ENCODE assay signal across 8 mouse cellular contexts in the genomic region with DNA sequence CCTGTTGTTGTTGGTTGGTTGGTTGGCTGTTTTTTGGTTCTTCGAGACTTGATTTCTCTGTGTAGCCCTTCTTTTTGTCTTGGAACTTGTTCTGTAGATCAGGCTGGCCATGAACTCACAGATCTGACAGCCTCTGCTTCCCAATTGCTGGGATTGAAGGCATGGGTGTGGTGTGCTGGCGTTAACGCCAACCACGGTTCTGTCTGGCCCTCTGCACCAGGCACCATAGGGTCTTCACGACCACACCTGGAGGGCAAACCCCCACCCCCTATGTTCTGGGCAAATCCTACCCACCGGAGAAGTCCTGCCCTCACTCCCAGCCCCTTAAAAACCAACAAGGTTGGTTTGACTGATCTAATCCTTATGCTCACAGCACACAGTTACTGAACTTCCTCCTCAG. TPM values are rescaled to one million over a fixed set of nuclear protein-coding genes. Genes with fewer than 3 reads are reported as not detected.
DNase-seq lines count a peak whose midpoint lies in the region; ATAC-seq lines count a peak whose summit lies in the region.

No protein-coding gene starts in this region.

- H3K27me3 ChIP-seq in heart, embryonic 15.5 days, result no peaks in the 10 kb centered on the region
- no peaks in the 10 kb centered on the region for H3K27me3 ChIP-seq in embryonic facial prominence, embryonic 13.5 days
- H3K27me3 ChIP-seq in intestine, embryonic 15.5 days (replicated peaks), result no peaks in the 10 kb centered on the region
- no peaks in the 10 kb centered on the region for H3K27me3 ChIP-seq in midbrain, embryonic 16.5 days (ENCODE audit: control insufficient read depth, insufficient read depth, low read depth, low read length)

- H3K4me2 ChIP-seq in heart, embryonic 15.5 days, result peak overlapping the region; percentile 97
- peak overlapping the region; percentile 92 for H3K4me2 ChIP-seq in embryonic facial prominence, embryonic 13.5 days
- peak overlapping the region; percentile 90 for H3K4me2 ChIP-seq in intestine, embryonic 15.5 days (replicated peaks)
- peak overlapping the region; percentile 91 for H3K4me2 ChIP-seq in midbrain, embryonic 16.5 days (ENCODE audit: low read length)

- ATAC-seq in heart, embryonic 15.5 days (replicated peaks; ENCODE audit: insufficient number of reproducible peaks, insufficient read depth, low FRiP score, low read depth), result no peak
- ATAC-seq in embryonic facial prominence, embryonic 13.5 days (ENCODE audit: insufficient number of reproducible peaks, insufficient read depth, low FRiP score, low TSS enrichment, low read depth), result no peak
- peak; percentile 25 for ATAC-seq in intestine, embryonic 15.5 days
- peak; percentile 30; the same call in 1 of the 2 replicates for ATAC-seq in midbrain, embryonic 16.5 days

- no peak for DNase-seq in heart, adult 9 months (ENCODE audit: low spot score in 2 of 2)
- DNase-seq in cerebellum, adult 11 months, result no peak
- DNase-seq in urinary bladder, postnatal 4 days (ENCODE audit: low spot score in 2 of 2), result no peak
- no peak for DNase-seq in urinary bladder, postnatal 36 days (ENCODE audit: low spot score in 2 of 2)

- 65% methylated on average over 6 of the region's 6 CpGs for WGBS in heart, embryonic 15.5 days
- WGBS in embryonic facial prominence, embryonic 13.5 days, result 58% methylated on average over 6 of the region's 6 CpGs
- 63% methylated on average over 6 of the region's 6 CpGs for WGBS in intestine, embryonic 15.5 days
- WGBS in midbrain, embryonic 16.5 days, result 72% methylated on average over 6 of the region's 6 CpGs

- H3K36me3 ChIP-seq in heart, embryonic 15.5 days, result 0 out of 2 replicates have a peak, but pooled peaks cover 17% of the 10 kb centered on the region
- peaks cover 23% of the 10 kb centered on the region for H3K36me3 ChIP-seq in embryonic facial prominence, embryonic 13.5 days
- peaks cover 10% of the 10 kb centered on the region for H3K36me3 ChIP-seq in intestine, embryonic 15.5 days
- H3K36me3 ChIP-seq in midbrain, embryonic 16.5 days (ENCODE audit: control insufficient read depth, insufficient read depth, low read length), result 0 out of 2 replicates have a peak, but pooled peaks cover 3% of the 10 kb centered on the region

- peak overlapping the region; percentile 66 for H3K4me3 ChIP-seq in heart, embryonic 15.5 days
- peak overlapping the region; percentile 62 for H3K4me3 ChIP-seq in embryonic facial prominence, embryonic 13.5 days
- peak overlapping the region; percentile 56; the same call in 1 of the 2 replicates for H3K4me3 ChIP-seq in intestine, embryonic 15.5 days (replicated peaks)
- H3K4me3 ChIP-seq in midbrain, embryonic 16.5 days (ENCODE audit: low read depth, low read length), result peak overlapping the region; percentile 42; the same call in 1 of the 2 replicates

- no peaks in the 10 kb centered on the region for H3K9me3 ChIP-seq in heart, embryonic 15.5 days (replicated peaks)
- H3K9me3 ChIP-seq in embryonic facial prominence, embryonic 13.5 days, result no peaks in the 10 kb centered on the region
- no peaks in the 10 kb centered on the region for H3K9me3 ChIP-seq in intestine, embryonic 15.5 days
- no peaks in the 10 kb centered on the region for H3K9me3 ChIP-seq in midbrain, embryonic 16.5 days (replicated peaks; ENCODE audit: control insufficient read depth, low read length, poor library complexity, severe bottlenecking)

- peak overlapping the region; percentile 69; the same call in 1 of the 2 replicates for H3K9ac ChIP-seq in heart, embryonic 15.5 days
- H3K9ac ChIP-seq in embryonic facial prominence, embryonic 13.5 days, result peak overlapping the region; percentile 74; the same call in 1 of the 2 replicates
- peak overlapping the region; percentile 61 for H3K9ac ChIP-seq in intestine, embryonic 15.5 days
- no peak overlapping the region; the same call in 1 of the 2 replicates for H3K9ac ChIP-seq in midbrain, embryonic 16.5 days (ENCODE audit: low read depth, low read length)

- H3K27ac ChIP-seq in heart, embryonic 15.5 days, result peak overlapping the region; percentile 20; the same call in 1 of the 2 replicates
- H3K27ac ChIP-seq in embryonic facial prominence, embryonic 13.5 days, result peak overlapping the region; percentile 88
- peak overlapping the region; percentile 81; the same call in 1 of the 2 replicates for H3K27ac ChIP-seq in intestine, embryonic 15.5 days
- no peak overlapping the region for H3K27ac ChIP-seq in midbrain, embryonic 16.5 days (ENCODE audit: low read length)

- peaks cover 12% of the 10 kb centered on the region for H3K4me1 ChIP-seq in heart, embryonic 15.5 days (replicated peaks)
- peaks cover 16% of the 10 kb centered on the region for H3K4me1 ChIP-seq in embryonic facial prominence, embryonic 13.5 days
- peaks cover 16% of the 10 kb centered on the region for H3K4me1 ChIP-seq in intestine, embryonic 15.5 days (replicated peaks)
- peaks cover 9% of the 10 kb centered on the region for H3K4me1 ChIP-seq in midbrain, embryonic 16.5 days (ENCODE audit: control insufficient read depth, insufficient read depth, low read length)

RNA-seq across cellular contexts. Expression of a gene that starts 0.5 kb away (rescaled TPM):
- 11.0 and 11.1 TPM in 2 replicates for polyA plus RNA-seq in heart, embryonic 15.5 days (2015; fragmentation: Nextera tagmentation; extraction: Ambion mirVana)
- polyA plus RNA-seq in embryonic facial prominence, embryonic 13.5 days (2015; fragmentation: Nextera tagmentation; extraction: Ambion mirVana), result 7.6 and 11.4 TPM in 2 replicates
- polyA plus RNA-seq in intestine, embryonic 15.5 days (2015; fragmentation: Nextera tagmentation; extraction: Ambion mirVana), result 10.6 and 11.1 TPM in 2 replicates
- 1.5 and 2.1 TPM in 2 replicates for polyA plus RNA-seq in midbrain, embryonic 16.5 days (2015; fragmentation: Nextera tagmentation; extraction: Ambion mirVana)

RNA-seq across cellular contexts. Expression of a gene that starts 16.5 kb away (rescaled TPM):
- polyA plus RNA-seq in heart, embryonic 15.5 days (2015; fragmentation: Nextera tagmentation; extraction: Ambion mirVana), result 25.8 and 31.3 TPM in 2 replicates
- 24.0 and 25.3 TPM in 2 replicates for polyA plus RNA-seq in embryonic facial prominence, embryonic 13.5 days (2015; fragmentation: Nextera tagmentation; extraction: Ambion mirVana)
- 59.8 and 70.4 TPM in 2 replicates for polyA plus RNA-seq in intestine, embryonic 15.5 days (2015; fragmentation: Nextera tagmentation; extraction: Ambion mirVana)
- 21.1 and 26.9 TPM in 2 replicates for polyA plus RNA-seq in midbrain, embryonic 16.5 days (2015; fragmentation: Nextera tagmentation; extraction: Ambion mirVana)

RNA-seq across cellular contexts. Expression of a gene that starts 19.8 kb away (rescaled TPM):
- 194 and 206 TPM in 2 replicates for polyA plus RNA-seq in heart, embryonic 15.5 days (2015; fragmentation: Nextera tagmentation; extraction: Ambion mirVana)
- polyA plus RNA-seq in embryonic facial prominence, embryonic 13.5 days (2015; fragmentation: Nextera tagmentation; extraction: Ambion mirVana), result 538 and 545 TPM in 2 replicates
- polyA plus RNA-seq in intestine, embryonic 15.5 days (2015; fragmentation: Nextera tagmentation; extraction: Ambion mirVana), result 437 and 494 TPM in 2 replicates
- 314 and 357 TPM in 2 replicates for polyA plus RNA-seq in midbrain, embryonic 16.5 days (2015; fragmentation: Nextera tagmentation; extraction: Ambion mirVana)

RNA-seq across cellular contexts. Expression of a gene that starts 28.3 kb away (rescaled TPM):
- 18.7 and 25.0 TPM in 2 replicates for polyA plus RNA-seq in heart, embryonic 15.5 days (2015; fragmentation: Nextera tagmentation; extraction: Ambion mirVana)
- polyA plus RNA-seq in embryonic facial prominence, embryonic 13.5 days (2015; fragmentation: Nextera tagmentation; extraction: Ambion mirVana), result 46.5 and 46.9 TPM in 2 replicates
- 20.9 and 24.7 TPM in 2 replicates for polyA plus RNA-seq in intestine, embryonic 15.5 days (2015; fragmentation: Nextera tagmentation; extraction: Ambion mirVana)
- 82.5 and 85.9 TPM in 2 replicates for polyA plus RNA-seq in midbrain, embryonic 16.5 days (2015; fragmentation: Nextera tagmentation; extraction: Ambion mirVana)

RNA-seq across cellular contexts. Expression of a gene that starts 47.4 kb away (rescaled TPM):
- 5.0 and 6.8 TPM in 2 replicates for polyA plus RNA-seq in heart, embryonic 15.5 days (2015; fragmentation: Nextera tagmentation; extraction: Ambion mirVana)
- 12.7 and 13.5 TPM in 2 replicates for polyA plus RNA-seq in embryonic facial prominence, embryonic 13.5 days (2015; fragmentation: Nextera tagmentation; extraction: Ambion mirVana)
- 5.0 and 5.6 TPM in 2 replicates for polyA plus RNA-seq in intestine, embryonic 15.5 days (2015; fragmentation: Nextera tagmentation; extraction: Ambion mirVana)
- polyA plus RNA-seq in midbrain, embryonic 16.5 days (2015; fragmentation: Nextera tagmentation; extraction: Ambion mirVana), result 13.1 and 13.5 TPM in 2 replicates

Comparison
In these comparisons a context has a peak if more than half of its experiments do, and no peak if none do; other contexts are left out.
1. ATAC-seq: peak in intestine, embryonic 15.5 days (single experiment) and midbrain, embryonic 16.5 days (single experiment); none in heart, embryonic 15.5 days (single experiment) and embryonic facial prominence, embryonic 13.5 days (single experiment).
2. Peak in every context shown above with its lines, with median percentiles within 50 percentile points of each other: H3K4me2 ChIP-seq and H3K4me3 ChIP-seq.